Mouse (Mus musculus) mesoderm, embryonic 11.5 days (tissue): ENCODE results near the gene Apba3.
A peak's percentile ranks its signal among the peaks of the same experiment; 100 is the strongest.
"Not testable (repeated sequence)": the region's sequence is repeated elsewhere in the genome, so short reads cannot be mapped to it uniquely, and the experiment has no call there.

Experiments used
- DNase-seq: peaks from one replicate; pipeline ENCODE4 v3.0.0-alpha.2; 2012; ENCODE audit warnings: low read depth, low spot score

Gene Apba3

GRCm38 (mm10) chr10:81266211-81267105, at the start of gene Apba3, which contains the start of gene Mrpl54:
TSS of gene Apba3 (plus strand) at chr10:81266960.
TSS of gene Mrpl54 (minus strand) at chr10:81266934.
- DNase-seq: peak; percentile 96

DNA sequence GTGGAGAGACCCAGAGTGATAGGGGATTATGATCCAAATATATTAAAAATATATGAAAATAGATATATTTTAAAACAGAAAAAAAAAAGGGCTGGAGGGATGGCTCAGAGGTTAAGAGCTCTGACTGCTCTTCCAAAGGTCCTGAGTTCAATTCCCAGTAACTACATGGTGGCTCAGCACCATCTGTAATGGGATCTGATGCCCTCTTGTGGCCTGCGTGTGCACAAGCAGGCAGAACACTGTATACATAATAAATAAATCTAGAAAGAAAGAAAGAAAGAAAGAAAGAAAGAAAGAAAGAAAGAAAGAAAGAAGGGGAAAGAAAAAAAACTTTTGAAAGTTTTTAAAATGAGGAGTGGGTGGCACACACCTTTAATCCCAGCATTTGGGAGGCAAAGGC, 49.5 kb upstream of the Apba3 start:
- DNase-seq: not testable (repeated sequence)

GRCm38 (mm10) chr10:81217964-81218363, 48.8 kb upstream of the Apba3 start:
- peak; percentile 65 for DNase-seq

- DNase-seq: no peak
Measured at GRCm38 (mm10) chr10:81221402-81222015, 45.3 kb upstream of the Apba3 start.

DNA sequence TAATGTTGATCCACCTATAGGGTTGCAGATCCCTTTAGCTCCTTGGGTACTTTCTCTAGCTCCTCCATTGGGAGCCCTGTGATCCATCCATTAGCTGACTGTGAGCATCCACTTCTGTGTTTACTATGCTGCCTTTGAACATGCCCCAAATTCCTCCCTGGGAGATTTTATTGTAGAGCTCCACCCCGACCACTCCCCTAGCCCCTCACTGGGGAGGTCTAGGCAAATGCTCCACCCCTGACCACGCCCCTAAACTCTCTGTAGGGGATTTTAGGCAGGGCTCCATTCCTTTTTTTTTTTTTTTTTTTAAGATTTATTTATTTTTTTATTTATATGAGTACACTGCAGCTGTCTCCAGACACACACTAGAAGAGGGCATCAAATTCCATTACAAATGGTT, 43.0 kb upstream of the Apba3 start:
- DNase-seq: not testable (repeated sequence)

DNA sequence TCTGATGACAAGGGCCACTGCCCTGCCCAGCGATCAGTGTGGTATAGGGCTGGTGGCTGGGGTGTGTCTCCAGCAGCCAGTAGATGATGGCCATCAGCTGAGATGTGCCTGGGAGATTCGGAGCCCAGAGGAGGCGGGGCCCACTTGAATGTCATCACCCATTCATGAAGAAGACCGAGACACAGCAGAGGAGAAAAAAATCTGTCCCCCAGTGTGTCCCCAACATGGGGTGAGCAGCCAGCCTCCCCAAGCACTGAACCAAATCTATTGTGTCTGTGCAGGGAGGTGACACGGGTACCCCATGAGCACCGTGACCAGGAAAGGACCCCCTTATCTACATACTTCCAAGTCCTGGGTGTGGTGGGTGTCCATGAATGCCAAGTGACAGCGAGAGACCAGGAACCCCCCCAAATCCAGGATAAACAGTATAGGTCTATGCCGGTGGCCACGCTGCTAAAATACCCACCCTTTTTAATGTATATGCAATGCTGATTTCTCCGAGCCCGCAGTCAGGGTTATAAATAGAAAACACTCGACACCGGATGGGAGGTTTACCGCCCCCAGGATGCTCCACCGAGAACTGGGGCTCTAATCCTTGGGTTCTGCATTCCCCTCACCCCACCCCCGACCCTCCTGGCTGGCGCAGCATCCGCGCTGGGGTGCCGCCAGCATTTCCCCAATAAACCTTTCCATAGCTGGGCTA, 36.9 kb upstream of the Apba3 start:
- DNase-seq: no peak

GRCm38 (mm10) chr10:81230438-81231332, 36.1 kb upstream of the Apba3 start, which contains the start of gene Atcay:
TSS of gene Atcay (minus strand) at chr10:81230833.
- peak; percentile 53 for DNase-seq

- no peak for DNase-seq
Measured at GRCm38 (mm10) chr10:81231436-81231835, 35.3 kb upstream of the Apba3 start.

DNA sequence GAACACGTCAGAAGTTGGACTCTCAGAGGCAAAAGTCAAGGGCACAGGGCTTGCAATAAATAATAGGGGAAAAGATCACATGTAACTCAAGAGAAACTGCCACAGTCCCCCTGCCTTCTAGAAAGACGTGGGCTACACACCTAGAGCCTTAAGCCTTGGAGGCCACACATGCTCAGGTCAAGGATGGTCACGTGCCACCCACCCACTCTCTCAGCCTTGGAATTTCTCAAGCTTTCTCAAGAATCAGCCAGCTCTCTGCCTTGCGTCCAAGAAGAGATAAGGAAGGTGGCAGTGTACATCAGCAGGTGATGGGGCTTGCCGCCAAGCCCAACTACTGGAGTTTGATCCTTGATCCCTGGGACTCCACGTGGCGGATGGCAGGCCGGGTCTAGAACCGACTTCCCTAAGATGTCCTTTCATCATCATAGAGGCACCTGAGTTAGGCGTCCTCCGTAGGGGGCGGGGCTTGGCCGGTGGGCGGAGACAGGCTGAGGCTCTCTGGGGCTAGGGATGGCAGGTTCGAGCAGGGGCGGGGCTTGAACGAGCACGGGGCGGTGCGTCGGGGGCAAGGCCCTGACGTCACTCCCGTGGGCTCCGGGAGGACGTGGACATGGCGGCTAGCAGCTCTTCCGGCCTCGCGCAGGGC, 34.1 kb upstream of the Apba3 start, which contains the start of gene Zfr2:
Zfr2 (plus strand) TSS at position 576 of the 646 bp plus-strand sequence.
- peak; percentile 85 for DNase-seq

- no peak for DNase-seq
Measured at GRCm38 (mm10) chr10:81233226-81233585, 33.6 kb upstream of the Apba3 start.

- no peak for DNase-seq
Measured at GRCm38 (mm10) chr10:81234206-81234605, 32.6 kb upstream of the Apba3 start.

GRCm38 (mm10) chr10:81236471-81237268, 30.1 kb upstream of the Apba3 start:
- DNase-seq: no peak

DNA sequence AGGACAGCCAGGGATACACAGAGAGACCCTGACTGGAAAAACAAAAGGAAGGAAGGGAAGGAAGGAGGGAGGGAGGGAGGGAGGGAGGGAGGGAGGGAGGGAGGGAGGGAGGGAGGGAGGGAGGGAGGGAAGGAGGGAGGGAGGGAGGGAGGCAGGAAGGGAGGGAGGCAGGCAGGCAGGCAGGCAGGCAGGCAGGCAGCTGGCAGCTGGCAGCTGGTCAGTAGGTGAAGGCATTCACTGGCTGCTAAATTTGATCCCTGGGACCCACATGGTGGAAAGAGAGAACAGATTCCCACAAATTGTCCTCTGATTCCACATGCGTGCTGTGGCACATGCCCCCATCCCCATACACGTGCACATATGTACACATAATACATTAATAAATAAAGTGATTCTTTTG, 28.1 kb upstream of the Apba3 start:
- DNase-seq: no peak

- DNase-seq: peak; percentile 74
Measured at GRCm38 (mm10) chr10:81240876-81241275, 25.9 kb upstream of the Apba3 start.

- DNase-seq: no peak
Measured at GRCm38 (mm10) chr10:81242021-81242420, 24.7 kb upstream of the Apba3 start.

GRCm38 (mm10) chr10:81244146-81244545, 22.6 kb upstream of the Apba3 start:
- DNase-seq: no peak

- peak; percentile 75 for DNase-seq
Measured at GRCm38 (mm10) chr10:81244595-81244994, 22.2 kb upstream of the Apba3 start.

GRCm38 (mm10) chr10:81245166-81245565, 21.6 kb upstream of the Apba3 start:
- no peak for DNase-seq

DNA sequence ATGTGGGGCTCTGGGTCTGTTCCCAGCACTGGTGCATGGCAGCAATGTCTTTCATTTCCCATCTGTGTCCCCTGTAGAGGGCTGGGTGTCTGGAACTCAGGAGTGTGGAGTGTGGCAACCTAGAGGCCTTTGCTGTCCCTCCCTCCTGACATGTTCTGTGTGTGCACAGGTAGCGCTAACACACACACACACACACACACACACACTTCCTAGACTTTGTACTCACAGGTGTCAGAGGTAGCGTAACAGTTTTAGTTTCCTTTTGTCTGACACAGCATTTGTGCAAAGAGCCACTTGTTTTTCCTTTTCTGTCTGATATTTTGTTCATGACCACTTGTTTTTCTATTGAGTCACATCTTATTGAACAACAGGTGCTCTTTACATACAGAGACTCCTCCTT, 19.0 kb upstream of the Apba3 start:
- DNase-seq: no peak

- DNase-seq: no peak
Measured at GRCm38 (mm10) chr10:81249442-81249841, 17.3 kb upstream of the Apba3 start.
